Mouse (Mus musculus) kidney, adult 9 months (tissue): ENCODE results near the gene Izumo1r.

Experiments used
- DNase-seq: peaks from one replicate; pipeline ENCODE4 v3.0.0; 2022

Izumo1r gene

DNA sequence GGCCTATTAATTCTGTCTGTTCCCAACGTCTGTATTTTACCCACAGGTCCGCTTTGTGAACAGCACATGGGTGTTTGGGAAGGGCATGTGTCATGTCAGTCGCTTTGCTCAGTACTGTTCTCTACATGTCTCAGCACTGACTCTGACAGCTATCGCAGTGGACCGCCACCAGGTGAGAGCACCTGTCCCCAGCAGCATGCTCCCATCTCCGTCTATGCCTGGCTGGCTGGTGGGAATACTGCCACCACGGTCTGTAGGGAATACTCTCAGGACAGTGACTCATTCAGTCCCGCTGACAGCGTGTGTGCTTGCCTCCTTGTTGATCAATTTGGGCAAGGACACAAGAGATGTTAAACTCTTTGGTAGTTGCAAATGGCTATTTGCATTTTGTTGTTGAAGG, 39.0 kb downstream of the Izumo1r start:
- no peak for DNase-seq

DNA sequence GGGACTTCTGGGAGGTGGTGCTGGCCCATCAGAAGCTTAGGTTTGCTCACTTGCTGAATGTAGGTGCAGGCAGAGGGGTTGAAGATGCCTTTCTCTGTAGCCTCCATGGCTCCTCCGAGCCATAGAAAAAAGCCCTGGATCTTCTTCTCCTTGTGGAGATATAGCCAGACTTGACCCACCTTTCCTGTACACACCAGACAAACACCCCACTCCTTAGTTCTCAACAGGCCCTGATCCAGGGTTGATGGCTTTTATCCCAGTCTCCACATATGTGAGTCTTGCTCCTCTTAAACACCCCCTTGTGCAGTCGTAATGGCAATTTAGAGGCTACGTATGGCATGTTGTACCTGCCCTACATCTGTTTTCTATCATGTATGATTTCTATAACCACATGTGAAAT, 40.6 kb downstream of the Izumo1r start:
- no peak for DNase-seq

DNA sequence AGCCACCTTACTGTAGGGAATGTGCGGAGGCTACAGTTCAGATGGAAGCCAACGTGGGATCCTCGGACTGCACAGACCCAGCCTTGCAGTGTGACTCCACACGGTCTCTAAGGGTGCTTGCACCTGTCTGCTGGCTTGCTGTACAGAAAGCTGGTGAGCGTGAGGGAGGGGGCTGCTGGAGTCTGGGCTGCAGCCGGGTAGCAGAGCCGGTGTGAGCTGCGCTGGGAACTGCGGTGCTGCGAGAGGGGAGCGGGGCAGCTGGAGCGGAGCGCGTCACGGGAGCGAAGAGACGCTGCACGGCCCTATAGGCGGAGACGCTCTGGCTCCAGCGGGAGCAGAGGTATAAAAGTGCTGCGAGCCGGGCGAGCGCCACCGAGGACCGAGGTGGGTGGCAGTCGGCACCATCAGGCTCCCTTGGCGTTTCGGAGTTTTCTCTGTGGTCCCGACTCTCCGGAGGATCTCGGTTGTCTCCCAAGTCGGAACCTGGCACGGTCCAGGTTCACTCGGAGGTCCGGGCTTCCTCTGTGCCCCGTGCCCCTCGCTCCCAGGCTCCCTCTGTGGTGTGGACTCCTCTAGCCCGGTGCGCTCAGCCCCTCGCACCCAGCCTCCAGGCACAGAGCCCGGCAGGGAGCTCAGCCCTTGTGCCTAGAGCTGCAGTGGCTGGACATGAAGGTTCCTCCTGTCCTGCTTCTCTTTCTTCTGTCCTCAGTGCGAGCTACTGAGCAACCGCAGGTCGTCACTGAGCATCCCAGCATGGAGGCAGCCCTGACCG, 43.7 kb downstream of the Izumo1r start, which contains the start of gene Gpr83:
Gene Gpr83 (plus strand): TSS at position 343 of the 772 bp plus-strand sequence.
- DNase-seq: no peak

DNA sequence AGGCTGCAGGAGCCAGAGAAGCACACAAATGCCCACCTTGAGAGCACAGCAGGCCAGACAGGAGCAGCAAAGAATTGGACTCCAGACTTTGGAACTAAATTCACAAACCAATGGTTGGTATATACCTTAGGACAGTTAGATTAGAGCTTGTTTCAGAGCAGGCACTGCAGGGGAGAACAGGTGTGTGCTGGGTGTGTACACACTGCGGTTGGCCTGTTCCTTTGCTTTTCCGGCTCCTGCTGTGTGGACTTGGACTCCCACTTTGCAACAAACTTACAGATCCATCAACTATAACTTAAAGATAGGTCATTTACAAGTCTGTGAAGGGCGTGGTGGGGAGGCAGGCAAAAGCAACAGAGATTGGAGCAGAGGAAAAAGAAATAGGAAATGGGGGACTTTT, 45.0 kb downstream of the Izumo1r start:
- no peak for DNase-seq

DNA sequence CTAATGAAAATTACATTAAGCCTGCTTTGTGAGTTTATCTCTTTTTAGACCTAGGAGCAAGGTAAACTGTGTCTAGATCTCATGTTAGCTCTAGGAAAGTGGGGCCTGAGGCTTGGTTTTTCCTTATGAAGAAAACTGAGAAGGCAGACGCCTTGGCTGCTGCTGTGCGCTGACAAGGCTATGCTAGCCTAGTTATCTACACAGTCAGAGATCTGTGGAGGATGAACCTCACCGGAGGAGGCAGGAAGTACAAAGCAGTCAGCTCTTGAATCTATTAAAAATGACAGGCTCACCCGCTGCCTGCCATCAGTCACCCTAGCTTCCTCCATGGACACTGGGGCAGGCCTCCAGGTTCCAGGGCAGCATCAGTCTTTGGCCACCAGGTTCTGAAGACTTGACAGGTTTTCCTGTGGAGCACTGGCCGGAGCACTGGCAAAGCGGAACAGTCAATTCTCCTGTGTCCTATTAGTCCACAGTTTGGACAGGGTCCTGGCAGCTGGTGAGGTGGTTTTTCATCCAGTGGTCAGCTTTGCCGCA, 45.5 kb downstream of the Izumo1r start:
- DNase-seq: peak; percentile 10

DNA sequence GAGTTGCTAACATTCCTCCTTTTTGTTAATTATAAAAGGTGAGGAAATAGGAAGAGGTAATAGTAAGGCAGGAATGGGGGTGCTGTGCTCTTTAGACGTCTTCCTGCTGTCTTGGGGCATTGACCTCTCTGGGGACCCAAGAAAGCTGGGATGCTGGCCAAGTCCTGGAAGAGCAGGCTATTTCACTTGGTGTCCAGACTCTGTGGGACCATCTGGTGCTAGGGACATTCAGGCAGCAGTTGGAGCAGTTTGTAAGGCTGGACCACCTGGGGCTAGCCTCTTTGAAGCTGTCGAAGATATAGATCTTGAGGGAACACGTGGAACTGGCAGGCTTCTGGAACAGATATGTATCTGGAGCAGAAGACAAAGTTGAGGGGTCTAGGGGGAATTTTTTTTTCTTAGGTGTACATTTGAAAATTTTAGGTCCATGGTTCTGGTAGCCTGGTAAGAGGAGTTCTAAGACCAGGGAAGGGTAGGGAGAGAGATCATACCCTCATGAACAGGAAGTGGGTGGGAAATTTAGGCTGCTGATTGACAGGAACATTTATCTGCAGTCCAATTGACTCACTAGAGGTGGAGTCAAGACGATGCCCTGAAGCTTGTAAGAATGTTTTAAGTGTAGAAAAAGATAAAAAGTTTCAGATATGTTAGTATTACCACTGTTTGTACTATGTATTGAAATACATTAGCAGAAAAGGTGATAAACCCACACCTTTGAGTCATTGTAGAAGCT, 46.7 kb downstream of the Izumo1r start:
- no peak for DNase-seq

DNA sequence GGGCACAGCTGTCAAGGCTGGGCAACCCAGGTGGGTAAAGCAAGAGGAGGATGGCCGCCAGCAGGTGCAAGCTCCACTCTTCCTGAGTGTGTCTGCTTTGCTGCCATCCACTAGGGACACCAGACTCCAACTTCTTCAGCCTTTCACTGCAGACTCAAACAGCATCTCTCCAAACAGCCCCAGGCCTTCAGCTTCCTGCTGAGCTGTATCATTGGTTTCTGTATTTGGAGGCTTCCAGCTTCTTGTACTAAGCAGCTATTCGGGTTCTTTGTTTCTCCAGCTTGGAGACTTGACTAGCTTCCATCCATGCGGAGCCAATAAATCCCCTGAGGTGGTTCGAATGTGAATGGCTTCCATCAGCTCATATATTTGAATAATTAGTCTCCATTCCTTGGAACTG, 49.2 kb downstream of the Izumo1r start:
- no peak for DNase-seq

DNA sequence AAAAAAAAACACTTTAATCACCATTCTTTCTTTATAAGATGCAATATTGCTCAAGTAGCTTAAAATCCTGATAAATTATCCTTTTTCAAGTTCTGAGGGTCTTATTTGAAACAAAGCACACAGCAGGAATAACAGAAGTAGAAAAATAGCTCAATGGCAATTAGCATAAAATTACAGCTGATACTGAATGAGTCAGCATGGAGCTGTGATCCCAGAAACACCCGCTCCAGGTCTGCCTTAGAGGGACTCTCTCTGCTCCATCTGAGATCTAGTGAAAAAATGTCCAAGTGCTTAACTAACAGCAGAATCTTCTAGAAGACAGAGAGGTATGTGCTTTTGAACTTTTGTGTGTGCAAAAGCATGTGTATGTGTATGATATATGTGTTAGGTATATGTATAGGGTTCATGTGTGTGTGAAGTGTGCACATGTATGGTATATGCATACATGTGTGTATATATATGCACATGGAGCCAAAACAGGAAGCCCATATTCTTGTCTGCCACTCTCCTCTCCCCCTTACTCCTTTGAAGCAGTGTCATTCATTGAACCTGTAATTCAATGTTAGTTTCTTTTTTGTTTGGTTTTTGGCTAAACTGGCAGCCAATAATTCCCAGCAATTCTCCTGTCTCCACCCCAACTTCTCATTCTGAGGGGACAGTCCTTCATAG, 55.3 kb downstream of the Izumo1r start:
- no peak for DNase-seq

DNA sequence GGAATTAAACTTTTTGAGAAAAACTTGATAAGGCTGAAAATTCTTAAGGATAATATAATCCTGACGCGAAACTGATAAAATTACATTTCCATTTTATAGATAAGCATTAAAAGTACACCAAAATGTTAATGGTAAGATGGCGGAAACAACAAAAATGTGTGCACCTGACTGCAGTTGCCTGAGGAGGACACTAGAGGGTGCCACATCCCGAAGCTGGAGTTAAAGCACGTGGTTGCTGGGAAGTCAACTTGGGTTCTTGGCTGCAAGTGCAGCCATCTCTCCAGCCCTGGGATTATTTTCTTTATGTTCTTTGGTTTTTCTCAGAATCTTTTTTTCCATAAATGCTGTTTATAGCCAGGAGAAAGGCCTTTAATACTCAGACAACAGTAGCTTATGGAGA, 57.3 kb downstream of the Izumo1r start:
- DNase-seq: no peak

DNA sequence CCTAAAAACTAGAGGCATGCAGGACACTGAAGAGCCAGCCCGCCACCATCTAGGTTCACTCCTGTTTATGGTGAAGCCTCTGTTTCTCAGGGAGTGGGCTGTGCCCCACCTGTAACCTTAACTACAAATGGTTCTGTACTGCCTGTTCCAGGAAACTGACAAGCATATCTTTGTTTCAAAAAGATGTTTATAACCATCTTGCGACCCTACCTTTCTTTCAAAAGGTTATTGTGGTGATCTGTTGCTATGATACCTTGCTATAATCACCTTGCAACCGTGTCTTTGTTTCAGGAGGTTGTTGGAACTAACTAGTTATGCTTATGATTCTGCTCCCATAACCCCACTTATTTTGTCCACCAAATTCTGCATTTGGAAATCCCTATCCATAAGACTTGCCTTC, 59.8 kb downstream of the Izumo1r start:
- no peak for DNase-seq

DNA sequence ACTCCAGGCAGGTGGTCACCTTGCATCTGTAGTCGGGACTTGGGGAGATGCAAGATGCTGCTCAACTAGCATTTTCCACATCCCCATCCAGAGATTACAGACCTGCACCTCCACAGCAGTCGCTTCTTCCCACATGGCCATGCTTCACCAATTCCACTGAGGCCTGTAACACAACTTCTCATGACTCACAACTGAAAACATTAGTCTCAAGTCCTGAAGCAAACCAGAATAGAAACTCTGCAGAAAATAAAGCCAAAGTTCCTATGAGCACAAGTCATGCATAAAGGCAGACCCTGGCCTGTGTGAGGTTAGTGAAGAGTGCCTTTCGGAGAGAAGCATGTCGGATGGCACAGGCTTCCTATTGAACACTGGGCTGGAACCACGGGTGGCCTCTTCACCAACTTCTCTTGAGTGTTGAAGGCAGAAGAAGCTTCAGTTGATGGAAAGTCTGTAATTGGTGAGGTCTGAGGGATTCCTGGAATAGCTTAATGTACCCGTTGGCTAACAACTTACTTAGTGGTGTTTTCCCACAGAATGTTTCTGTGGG, 60.4 kb downstream of the Izumo1r start:
- DNase-seq: no peak

DNA sequence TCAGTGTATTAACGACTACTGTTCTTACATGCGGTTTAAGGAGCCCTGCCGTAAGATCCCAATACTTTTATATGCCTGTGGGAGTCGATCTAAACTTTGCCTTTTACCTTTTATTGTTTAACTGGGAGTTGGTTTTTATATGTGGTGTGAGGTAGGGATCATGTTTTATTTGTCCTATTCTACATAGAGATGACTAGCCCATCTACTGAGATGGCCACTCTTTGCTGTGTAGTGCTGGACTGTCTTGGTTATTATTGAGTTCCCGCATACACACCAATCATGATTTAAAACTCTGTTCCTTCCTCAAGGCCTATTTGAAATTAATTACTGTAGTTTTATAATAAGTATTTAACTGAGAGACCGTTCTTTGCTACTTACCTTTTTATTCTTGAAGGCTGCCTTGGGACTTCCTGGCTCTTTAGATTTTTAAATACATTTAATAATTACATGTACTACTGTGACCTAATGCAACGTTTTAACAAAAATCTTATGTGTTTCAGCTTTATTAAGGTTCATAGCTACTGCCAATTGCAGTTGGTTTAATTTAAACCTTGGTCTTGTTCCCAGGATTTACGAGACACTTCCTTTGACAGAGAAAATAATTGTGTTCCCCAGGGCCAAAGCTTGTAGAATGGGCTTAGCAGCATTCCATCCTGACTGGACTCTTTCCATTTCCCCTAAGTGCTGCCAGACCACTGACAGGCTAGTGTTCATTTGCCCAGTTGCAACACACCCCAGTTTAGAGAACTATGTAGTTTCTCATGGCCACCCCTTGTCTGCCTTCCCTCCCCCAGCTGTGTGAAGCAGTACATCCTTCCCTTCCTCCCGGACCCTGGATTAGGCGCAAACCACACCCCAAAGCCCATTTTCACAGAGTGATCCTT, 61.6 kb downstream of the Izumo1r start:
- DNase-seq: peak; percentile 22

DNA sequence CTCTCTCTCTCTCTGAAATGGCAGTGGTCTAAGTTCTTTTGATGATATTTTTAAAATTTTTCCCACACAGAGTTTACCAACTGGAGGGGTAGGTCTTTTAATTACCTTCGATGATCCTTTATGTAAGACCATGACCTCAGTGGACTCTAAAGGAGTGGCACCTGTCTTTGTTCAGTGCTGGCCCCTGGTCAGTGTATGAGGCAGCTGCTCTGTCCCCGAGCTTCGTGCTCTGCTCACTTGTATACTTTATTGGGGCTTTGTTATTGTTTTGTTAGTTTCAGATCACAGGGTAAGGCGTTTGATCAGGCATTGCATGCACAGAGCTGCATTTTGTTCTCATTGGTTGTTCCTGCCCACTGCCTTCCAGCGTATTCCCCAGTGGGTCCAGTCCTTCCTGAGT, 63.8 kb downstream of the Izumo1r start:
- no peak for DNase-seq

DNA sequence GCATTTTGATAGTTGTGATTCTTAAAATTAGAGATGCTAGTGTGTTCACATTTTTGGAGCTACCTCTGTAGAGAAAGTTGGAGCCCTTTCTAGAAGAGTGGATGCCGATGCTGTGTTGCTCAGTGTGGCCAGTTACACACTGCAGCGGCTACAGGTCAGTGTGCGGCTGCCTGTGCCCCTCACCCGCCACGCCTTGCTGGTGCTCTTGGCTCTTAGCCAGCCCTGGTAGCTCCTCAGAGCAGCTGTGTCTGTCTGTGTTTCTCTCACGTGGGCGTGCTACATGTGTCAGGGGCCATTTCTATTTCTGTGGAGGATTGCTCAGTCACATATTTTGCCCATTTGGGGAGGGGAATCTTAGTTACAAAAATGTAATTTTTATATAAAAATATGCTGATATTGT, 64.2 kb downstream of the Izumo1r start:
- DNase-seq: no peak
